Mouse (Mus musculus): ENCODE data around the gene Adgrl3. TPM values are rescaled to one million over a fixed set of nuclear protein-coding genes. Genes with fewer than 3 reads are reported as not detected.

Gene Adgrl3
- polyA plus RNA-seq, 1 experiment: not detected

DNA sequence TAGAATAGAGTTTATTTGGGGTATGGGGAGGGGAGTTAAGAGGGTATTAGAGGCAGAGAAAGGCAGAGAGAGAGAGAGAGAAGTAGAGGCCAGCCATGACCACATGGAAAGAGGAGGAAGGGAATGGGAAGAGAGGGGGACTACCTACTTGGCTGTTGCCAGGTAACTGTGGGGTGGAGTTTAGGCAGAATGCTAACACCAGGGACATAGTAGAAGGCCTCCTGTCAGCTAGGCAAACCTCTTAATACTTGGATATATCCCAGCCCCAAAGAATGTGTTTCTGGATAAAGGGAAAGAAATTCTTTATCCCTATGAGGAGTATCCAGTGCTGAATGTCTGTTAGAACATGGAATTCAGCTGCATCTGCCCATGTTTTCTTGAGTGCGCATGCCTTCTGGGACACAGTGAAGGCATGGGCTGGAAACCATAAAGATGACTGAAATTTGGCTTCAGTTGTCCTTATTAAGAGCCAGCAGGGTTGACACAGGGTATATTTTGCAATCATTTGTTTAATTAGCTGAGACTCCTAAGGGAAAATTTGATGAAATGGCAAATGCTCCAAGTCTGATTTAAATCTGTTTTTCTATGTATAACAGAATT, 573.6 kb downstream of the Adgrl3 start:
- TF ChIP-seq GATA1 (IDR thresholded peaks at IDR 0.05; ENCODE audit: low read length): no peak

DNA sequence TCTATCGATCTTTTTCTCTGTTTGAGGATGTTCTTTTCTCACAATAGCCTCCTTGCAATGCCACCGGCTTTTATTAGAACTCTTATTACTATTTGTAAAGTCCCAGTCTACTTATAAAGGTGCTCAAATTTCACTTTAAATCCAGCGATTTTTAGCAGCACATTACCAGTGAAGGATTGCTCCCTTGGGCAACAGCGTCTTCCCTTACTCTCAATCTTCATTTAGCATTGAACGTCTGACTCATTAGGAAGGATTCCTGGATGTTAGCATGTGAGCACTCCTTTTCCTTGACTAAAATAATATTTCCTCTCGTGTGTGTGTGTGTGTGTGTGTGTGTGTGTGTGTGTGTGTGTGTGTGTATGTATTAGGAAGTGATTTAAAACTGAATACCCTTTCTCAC, 578.1 kb downstream of the Adgrl3 start:
- no peak for TF ChIP-seq GATA1 (IDR thresholded peaks at IDR 0.05; ENCODE audit: low read length)

- TF ChIP-seq GATA1 (IDR thresholded peaks at IDR 0.05; ENCODE audit: low read length): no peak
These were observed 583.0 kb downstream of the Adgrl3 start for GRCm38 (mm10) chr5:81602889-81603288.

DNA sequence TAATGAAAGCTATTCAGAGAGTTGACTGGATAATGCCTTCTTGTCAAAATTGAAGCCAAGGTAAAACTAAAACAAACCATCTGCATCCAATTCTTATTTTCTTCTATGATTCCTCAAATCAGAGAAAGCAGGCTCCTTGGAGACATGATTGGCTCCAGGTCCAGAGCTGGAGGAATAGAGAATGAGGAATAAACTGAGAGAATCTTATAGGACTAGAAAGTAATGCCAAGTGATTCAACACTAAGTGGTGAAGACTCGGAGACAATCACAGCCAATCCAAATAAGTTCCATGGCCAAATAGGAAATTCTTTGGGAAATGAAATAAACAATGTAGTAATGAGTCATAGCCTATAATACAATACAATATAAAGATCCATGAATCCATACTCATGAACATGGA, 585.7 kb downstream of the Adgrl3 start:
- no peak for TF ChIP-seq GATA1 (IDR thresholded peaks at IDR 0.05; ENCODE audit: low read length)

- no peak for TF ChIP-seq GATA1 (IDR thresholded peaks at IDR 0.05; ENCODE audit: low read length)
These were observed 590.3 kb downstream of the Adgrl3 start for GRCm38 (mm10) chr5:81610223-81610622.

GRCm38 (mm10) chr5:81614674-81615073, 594.7 kb downstream of the Adgrl3 start:
- TF ChIP-seq GATA1 (IDR thresholded peaks at IDR 0.05; ENCODE audit: low read length): no peak

DNA sequence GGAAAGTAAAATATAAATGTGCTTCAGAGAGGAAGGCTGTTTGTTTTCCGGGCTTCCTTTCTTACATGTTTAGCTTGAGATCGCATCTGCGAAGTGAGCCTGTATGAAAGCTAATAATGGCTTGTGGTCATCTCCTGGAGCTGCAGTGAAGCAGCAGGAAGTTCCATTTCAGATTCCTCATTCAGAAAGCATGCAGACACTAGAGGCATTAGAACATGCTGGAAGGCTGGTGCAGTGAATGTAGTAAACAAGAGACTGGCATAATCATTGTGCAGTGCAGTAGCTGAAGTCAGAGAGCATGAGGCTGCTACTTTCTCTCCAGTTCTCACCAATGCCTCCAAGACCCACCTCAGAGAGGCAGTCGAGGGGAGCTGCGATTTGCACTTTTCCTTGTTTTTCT, 601.2 kb downstream of the Adgrl3 start:
- TF ChIP-seq GATA1 (IDR thresholded peaks at IDR 0.05; ENCODE audit: low read length): no peak

- TF ChIP-seq GATA1 (IDR thresholded peaks at IDR 0.05; ENCODE audit: low read length): no peak
These were observed 601.8 kb downstream of the Adgrl3 start for GRCm38 (mm10) chr5:81621715-81622114.

DNA sequence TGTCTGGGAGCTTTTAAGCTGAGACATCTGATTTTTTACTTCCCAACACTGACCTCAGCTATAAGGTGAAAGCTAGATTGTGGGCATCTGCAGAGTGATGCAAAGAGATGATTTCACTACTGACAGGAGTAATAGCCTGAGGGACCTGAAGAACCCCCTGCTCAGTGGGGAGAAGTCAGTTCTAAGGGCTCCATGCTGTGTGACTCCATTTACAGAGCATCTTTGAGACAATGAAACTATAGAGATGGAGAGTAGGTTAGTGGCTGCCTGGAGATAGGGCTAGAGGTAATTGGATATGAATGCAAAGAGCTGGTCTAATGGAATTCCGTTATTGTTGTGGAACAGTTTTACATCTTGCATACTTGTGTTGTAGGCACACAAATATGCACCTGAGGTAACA, 603.9 kb downstream of the Adgrl3 start:
- TF ChIP-seq GATA1 (IDR thresholded peaks at IDR 0.05; ENCODE audit: low read length): no peak

- no peak for TF ChIP-seq GATA1 (IDR thresholded peaks at IDR 0.05; ENCODE audit: low read length)
These were observed 616.2 kb downstream of the Adgrl3 start for GRCm38 (mm10) chr5:81636169-81636568.

DNA sequence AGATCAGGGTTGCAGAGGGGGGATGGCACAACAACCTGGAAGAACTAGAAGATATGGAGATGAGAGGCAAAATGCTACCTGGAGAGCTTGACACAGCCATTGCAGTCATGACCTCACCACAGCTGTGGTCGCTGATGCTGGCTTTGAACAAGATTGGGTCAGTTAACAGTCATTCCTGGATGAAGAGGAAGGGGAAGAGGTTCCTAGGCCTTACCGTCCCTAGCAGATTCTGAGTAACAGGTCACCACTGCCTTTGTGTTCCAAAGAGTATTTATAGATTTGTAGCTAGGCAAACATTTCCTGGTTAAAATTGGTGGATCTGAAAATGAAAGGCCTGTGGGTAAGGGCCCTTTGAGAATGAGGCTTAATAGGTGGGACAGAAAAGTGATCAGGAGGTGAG, 618.5 kb downstream of the Adgrl3 start:
- no peak for TF ChIP-seq GATA1 (IDR thresholded peaks at IDR 0.05; ENCODE audit: low read length)

- no peak for TF ChIP-seq GATA1 (IDR thresholded peaks at IDR 0.05; ENCODE audit: low read length)
These were observed 620.2 kb downstream of the Adgrl3 start for GRCm38 (mm10) chr5:81640118-81640517.

DNA sequence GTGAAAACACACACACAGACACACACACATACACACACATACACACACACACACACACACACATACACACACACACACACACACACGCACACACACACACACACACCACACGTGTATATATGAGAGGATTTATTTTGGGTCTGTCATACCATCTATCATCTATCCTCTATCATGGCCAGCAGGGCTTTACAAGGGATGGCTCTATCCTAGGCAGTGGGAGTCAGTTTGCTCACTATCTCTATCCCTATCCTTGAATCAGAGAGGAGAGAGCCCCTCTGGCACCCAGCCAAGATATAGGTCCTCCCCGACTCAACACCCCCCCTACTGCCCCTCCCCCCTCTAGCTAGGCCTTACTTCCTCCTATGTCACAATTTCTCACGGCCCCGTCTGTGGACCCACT, 625.6 kb downstream of the Adgrl3 start:
- TF ChIP-seq GATA1 (IDR thresholded peaks at IDR 0.05; ENCODE audit: low read length): no peak

GRCm38 (mm10) chr5:81653941-81654340, 634.0 kb downstream of the Adgrl3 start:
- no peak for TF ChIP-seq GATA1 (IDR thresholded peaks at IDR 0.05; ENCODE audit: low read length)

- no peak for TF ChIP-seq GATA1 (IDR thresholded peaks at IDR 0.05; ENCODE audit: low read length)
These were observed 641.9 kb downstream of the Adgrl3 start for GRCm38 (mm10) chr5:81661611-81662390.

DNA sequence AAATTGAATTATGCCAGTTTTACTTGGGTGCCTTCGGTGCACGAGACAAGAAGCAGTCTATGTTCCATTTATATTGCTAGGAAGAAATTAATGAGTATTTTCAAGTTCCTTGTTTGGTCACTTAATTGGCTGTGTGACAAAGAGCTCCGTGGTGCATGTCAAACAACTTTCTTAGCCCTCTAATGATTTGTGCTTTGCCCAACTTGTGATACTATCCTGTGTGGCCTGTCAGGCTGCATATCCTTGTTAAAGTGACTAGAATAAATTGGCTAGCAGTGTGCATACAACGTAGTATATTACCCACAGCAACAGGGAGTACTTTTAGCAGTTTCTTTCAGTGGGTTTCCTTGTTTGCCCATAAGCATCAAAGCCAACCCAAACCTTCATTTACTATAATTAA, 651.1 kb downstream of the Adgrl3 start:
- TF ChIP-seq GATA1 (IDR thresholded peaks at IDR 0.05; ENCODE audit: low read length): no peak
